ENCODE assay signal across 16 mouse cellular contexts in the genomic region with DNA sequence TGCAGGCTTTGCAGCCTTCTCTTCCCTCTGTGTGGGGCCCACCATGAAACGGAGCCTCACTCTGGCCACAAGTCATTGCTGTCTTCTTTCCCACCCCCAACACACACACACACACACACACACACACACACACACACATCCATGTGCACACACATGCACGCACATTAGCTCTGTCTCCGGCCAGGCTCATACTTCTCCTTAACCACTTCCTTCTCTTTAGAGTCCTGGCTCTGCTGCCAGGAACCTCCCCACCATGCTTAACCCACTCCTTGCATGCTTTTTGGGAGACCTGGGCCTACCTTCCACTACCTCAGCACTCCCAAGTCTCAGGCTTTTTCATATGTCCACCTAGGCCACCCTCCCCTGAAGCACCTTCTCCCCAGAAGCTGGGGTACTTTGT.
A peak's percentile ranks its signal among the peaks of the same experiment; 100 is the strongest.
DNase-seq lines count a peak whose midpoint lies in the region; ATAC-seq and TF ChIP-seq lines count a peak whose summit lies in the region.
"Had no signal": no experiment of that assay in that cellular context is flagged by ENCODE, and none has a peak within 500 bp of the region (broad histone marks: within the 10 kb centered on the region; RNA-seq: fewer than 3 reads in every experiment).

No protein-coding gene starts in this region.

- no peak for ATAC-seq in kidney, embryonic 15.5 days (replicated peaks; ENCODE audit: low FRiP score)
- ATAC-seq in common myeloid progenitor, adult 5-6 weeks (replicated peaks; ENCODE audit: low read depth, poor library complexity, severe bottlenecking), result peak; percentile 74
- ATAC-seq in embryonic facial prominence, embryonic 15.5 days (ENCODE audit: insufficient number of reproducible peaks, low FRiP score, low TSS enrichment, low read depth), result no peak
- no peak for ATAC-seq in limb, embryonic 15.5 days (ENCODE audit: insufficient number of reproducible peaks, low FRiP score, low TSS enrichment, low read depth)
- ATAC-seq: forebrain, embryonic 16.5 days; hindbrain, postnatal 0 days had no signal

- no peaks in the 10 kb centered on the region for H3K9me3 ChIP-seq in kidney, embryonic 15.5 days (replicated peaks)
- no peaks in the 10 kb centered on the region for H3K9me3 ChIP-seq in embryonic facial prominence, embryonic 15.5 days (replicated peaks)
- no peaks in the 10 kb centered on the region for H3K9me3 ChIP-seq in limb, embryonic 15.5 days
- H3K9me3 ChIP-seq: heart, embryonic 15.5 days; midbrain, embryonic 12.5 days had no signal

- H3K4me3 ChIP-seq in kidney, embryonic 15.5 days (replicated peaks), result no peak overlapping the region
- H3K4me3 ChIP-seq in embryonic facial prominence, embryonic 15.5 days (replicated peaks), result no peak overlapping the region
- no peak overlapping the region for H3K4me3 ChIP-seq in limb, embryonic 15.5 days
- H3K4me3 ChIP-seq in gastrocnemius, adult 2 months, result no peak overlapping the region
- H3K4me3 ChIP-seq: heart, embryonic 15.5 days; midbrain, embryonic 12.5 days had no signal

- H3K4me2 ChIP-seq in kidney, embryonic 15.5 days, result no peak overlapping the region
- no peak overlapping the region for H3K4me2 ChIP-seq in embryonic facial prominence, embryonic 15.5 days (replicated peaks)
- no peak overlapping the region for H3K4me2 ChIP-seq in limb, embryonic 15.5 days
- H3K4me2 ChIP-seq: heart, embryonic 15.5 days; liver, embryonic 11.5 days; midbrain, embryonic 12.5 days had no signal

- DNase-seq in kidney, postnatal 25 days, result no peak
- no peak for DNase-seq in testis, postnatal 14 days (ENCODE audit: low spot score)
- no peak for DNase-seq in gastrocnemius, adult 2 months
- DNase-seq: adrenal gland, postnatal 36 days; cerebellum, postnatal 14 days; gastrocnemius, postnatal 14 days; lung, postnatal 14 days had no signal

- no peaks in the 10 kb centered on the region for H3K27me3 ChIP-seq in kidney, embryonic 15.5 days
- no peaks in the 10 kb centered on the region for H3K27me3 ChIP-seq in embryonic facial prominence, embryonic 15.5 days
- H3K27me3 ChIP-seq in limb, embryonic 15.5 days, result no peaks in the 10 kb centered on the region
- H3K27me3 ChIP-seq: heart, embryonic 15.5 days had no signal

- peak overlapping the region; percentile 48 for H3K27ac ChIP-seq in kidney, embryonic 15.5 days
- peak overlapping the region; percentile 94 for H3K27ac ChIP-seq in embryonic facial prominence, embryonic 15.5 days (replicated peaks)
- peak overlapping the region; percentile 78 for H3K27ac ChIP-seq in limb, embryonic 15.5 days
- no peak overlapping the region for H3K27ac ChIP-seq in gastrocnemius, adult 2 months
- H3K27ac ChIP-seq: hindbrain, postnatal 0 days; midbrain, embryonic 12.5 days had no signal

- H3K36me3 ChIP-seq in kidney, embryonic 15.5 days, result no peaks in the 10 kb centered on the region
- no peaks in the 10 kb centered on the region for H3K36me3 ChIP-seq in embryonic facial prominence, embryonic 15.5 days
- H3K36me3 ChIP-seq in limb, embryonic 15.5 days, result no peaks in the 10 kb centered on the region
- H3K36me3 ChIP-seq: heart, embryonic 15.5 days; midbrain, embryonic 12.5 days had no signal

- peaks cover 72% of the 10 kb centered on the region for H3K4me1 ChIP-seq in kidney, embryonic 15.5 days
- peaks cover 77% of the 10 kb centered on the region for H3K4me1 ChIP-seq in embryonic facial prominence, embryonic 15.5 days
- H3K4me1 ChIP-seq in limb, embryonic 15.5 days, result peaks cover 62% of the 10 kb centered on the region

- 53% methylated on average over 3 of the region's 3 CpGs for WGBS in kidney, embryonic 15.5 days
- WGBS in embryonic facial prominence, embryonic 15.5 days, result 23% methylated on average over 3 of the region's 3 CpGs
- whole genome bisulfite sequencing in limb, embryonic 15.5 days, result 6% methylated on average over 3 of the region's 3 CpGs

- intact Hi-C loops in gastrocnemius, adult 2 months (cut with DNase I), result no loop called here

- no peak overlapping the region for H3K9ac ChIP-seq in kidney, embryonic 15.5 days
- H3K9ac ChIP-seq in embryonic facial prominence, embryonic 15.5 days, result no peak overlapping the region
- H3K9ac ChIP-seq in limb, embryonic 15.5 days, result no peak overlapping the region
- H3K9ac ChIP-seq: heart, embryonic 15.5 days; midbrain, embryonic 12.5 days had no signal

- TF ChIP-seq CTCF in gastrocnemius, adult 2 months (IDR thresholded peaks at IDR 0.05), result no peak
